Mouse (Mus musculus) CD8-positive naive resting alpha-beta T cell, adult 2 months (primary cell): ENCODE measurements around the gene Adck1.

Source experiments
- DNase-seq, 2 experiments: peaks; one replicate each; pipeline ENCODE4 v3.0.0; 2022; ENCODE audit warnings: low read depth in 2 of 2, low spot score in 2 of 2

Gene Adck1

DNA sequence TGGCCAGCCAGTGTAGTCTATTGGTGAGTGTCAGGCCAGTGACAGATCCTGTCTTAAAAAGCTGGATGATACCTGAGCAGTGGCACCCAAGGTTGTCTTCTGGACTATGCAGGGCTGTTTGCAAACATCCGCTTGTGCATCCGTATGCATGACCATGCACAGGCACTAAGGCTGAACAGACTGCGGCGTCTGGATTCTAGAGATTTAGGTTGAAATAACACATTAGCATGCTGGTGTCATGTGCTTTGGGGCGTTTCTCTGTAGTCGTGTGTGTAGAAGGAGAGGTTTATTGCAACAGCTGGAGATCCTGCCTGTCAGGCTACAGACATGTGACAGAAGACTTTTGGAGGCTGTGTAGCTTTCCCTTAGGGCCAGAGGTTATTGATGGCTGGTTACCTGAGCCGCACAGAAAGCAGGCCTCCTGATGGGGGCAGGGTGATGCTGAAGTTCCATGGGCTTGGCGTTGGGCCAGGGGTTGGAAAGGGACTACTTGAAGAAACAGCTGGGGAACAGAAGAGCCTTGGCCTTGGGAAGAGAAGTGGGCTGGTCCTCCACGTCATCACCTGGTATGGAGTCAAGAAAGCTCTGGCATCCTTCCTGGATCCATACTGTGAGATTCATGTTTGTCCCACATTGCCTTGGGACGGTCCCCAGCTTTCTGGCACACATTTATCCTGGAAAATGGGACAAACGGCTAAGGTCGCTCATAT, 59.7 kb downstream of the Adck1 start:
- DNase-seq = no peak

- no peak for DNase-seq
Measured at GRCm38 (mm10) chr12:88426926-88427325, 66.6 kb downstream of the Adck1 start.

- no peak for DNase-seq
Measured at GRCm38 (mm10) chr12:88428735-88429134, 68.4 kb downstream of the Adck1 start.

- no peak for DNase-seq
Measured at GRCm38 (mm10) chr12:88432277-88432676, 71.9 kb downstream of the Adck1 start.

- DNase-seq = no peak
Measured at GRCm38 (mm10) chr12:88433171-88433570, 72.8 kb downstream of the Adck1 start.

- peak in 1 of 2 experiments; percentile 3 for DNase-seq
Measured at GRCm38 (mm10) chr12:88436962-88437750, 76.8 kb downstream of the Adck1 start.

DNA sequence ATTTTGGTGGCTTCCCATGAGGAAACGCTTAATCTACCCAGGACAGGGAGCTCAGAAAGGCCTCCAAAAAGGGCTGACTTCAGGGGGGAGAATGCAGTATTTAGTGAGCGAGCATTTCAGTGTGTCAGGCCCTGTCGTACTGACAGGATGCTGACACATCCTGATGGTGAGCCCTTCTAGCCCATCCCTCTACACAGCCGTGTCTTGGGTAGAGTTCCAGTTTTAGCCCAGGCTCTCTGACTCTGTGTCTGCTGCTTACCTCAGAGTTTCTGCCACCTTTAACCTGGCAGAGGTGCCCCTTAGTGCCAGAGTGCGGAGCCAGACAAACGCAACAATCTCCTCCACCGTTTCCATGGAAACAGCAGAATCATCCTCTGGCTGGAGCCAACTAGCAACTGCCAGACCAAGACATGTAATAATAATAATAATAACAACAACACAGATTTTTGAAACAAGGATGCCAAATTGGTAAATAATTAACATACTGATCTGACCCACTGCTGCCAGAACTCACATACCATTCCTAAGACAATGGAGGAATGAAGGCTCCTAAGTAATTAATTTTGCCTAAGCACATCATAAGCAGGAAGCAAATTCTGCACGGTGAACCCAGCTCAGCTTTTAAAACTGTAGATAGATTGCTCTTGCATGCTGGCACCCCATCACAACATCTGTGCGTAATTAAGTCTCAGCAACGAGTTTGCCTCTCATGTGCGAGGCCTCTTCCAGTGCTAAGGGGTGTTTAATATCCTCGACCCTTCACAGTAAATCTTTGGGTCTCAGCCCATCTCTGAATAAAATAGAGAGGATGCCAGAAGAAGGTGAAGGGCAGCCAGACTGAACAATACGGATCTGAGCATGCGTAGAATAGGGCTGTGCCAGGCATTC, 81.8 kb downstream of the Adck1 start:
- no peak for DNase-seq

DNA sequence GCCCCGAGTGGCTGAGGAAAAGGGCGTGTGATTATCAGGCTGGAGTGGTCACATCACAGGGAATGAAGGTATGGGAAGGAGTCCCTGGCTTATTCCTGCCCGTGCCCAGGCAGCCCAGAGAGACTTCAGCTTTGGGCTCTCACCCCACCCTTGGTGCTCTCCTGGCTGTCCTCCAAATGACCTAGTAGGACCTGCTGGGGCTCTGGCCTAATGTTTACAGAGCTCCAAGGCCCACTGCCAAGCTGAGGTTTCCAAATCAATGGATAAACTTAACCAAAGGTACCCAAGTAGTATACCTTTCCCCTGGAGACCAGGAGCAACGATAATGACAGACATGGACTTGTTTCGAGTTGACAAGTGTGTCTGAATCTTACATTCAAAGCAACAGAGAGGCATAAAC, 83.7 kb downstream of the Adck1 start:
- DNase-seq = no peak

DNA sequence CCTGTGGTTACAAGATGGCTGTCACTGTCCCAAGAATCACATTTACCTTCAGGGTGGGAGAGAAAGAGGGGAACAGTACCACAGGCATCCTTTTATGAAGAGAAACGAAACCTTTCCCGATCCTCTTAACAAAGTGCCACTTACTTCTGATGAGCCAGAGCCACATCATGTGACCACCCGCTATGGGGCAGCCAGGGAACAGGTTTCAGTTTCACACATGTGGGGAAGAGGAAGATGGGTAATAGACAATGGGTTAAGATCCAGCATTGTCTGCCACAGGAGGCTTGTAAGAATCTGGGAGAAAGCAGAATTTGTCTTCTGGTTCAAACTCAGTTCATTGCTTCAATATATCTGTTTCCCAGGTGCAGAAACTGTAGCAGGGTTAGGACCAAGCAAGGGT, 85.1 kb downstream of the Adck1 start:
- no peak for DNase-seq

- DNase-seq = no peak
Measured at GRCm38 (mm10) chr12:88450658-88451563, 90.6 kb downstream of the Adck1 start.

DNA sequence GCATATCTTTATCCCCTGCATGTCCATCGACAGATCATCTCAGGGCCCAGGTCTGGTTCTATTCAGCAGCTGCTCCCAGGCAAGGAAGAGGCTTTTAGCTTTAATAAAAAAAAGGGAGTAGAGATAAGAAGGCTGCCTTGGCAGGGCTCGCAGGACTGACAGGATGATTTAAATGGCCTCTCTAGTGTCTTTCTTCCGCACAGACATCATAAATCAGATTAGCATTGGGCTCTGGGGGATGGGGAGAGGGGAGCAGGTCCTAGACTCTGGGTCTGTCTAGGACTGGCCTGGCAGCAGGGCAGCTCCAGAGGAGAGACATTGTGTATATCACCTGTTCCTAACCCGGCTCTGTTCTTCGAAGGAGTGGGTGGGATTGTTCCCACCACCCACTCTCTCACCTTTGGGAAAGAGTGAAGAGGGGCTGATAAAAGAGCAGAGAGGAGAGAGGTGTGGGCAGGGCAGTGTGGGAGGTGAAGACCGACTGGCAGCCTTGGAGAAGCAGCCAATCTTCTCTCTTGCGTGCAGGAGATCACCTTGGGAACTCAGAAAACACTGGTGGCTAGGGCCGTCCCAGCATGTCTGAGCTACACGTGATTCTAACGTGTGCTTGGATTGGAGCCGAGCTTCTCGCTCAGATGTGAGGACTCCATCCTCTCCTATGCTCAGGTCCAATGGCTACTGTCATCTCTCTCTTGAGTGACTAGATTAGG, 94.5 kb downstream of the Adck1 start:
- no peak for DNase-seq

DNA sequence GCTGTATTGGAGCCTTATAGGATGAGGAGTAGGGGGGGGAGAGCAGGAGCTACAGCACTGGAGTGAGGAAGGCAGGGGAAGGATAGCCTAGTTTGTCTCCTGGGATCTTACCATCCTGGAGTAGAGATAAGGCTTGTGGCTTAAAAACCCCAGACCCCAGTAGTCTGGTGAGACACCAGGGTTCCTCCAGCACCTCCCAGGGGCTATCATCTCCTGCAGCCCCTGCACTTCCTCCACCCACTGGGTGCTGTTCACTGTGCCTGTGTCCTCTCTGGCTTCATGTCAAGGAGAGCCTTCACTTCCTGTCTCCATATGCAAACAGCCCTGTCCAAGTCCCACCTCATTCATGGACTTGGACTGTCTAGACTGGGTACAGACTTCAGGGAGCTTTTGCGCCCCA, 96.7 kb downstream of the Adck1 start:
- DNase-seq = no peak

GRCm38 (mm10) chr12:88458936-88459335, 98.6 kb downstream of the Adck1 start:
- no peak for DNase-seq

GRCm38 (mm10) chr12:88459461-88459860, 99.1 kb downstream of the Adck1 start:
- no peak for DNase-seq

GRCm38 (mm10) chr12:88461026-88461425, 100.7 kb downstream of the Adck1 start:
- no peak for DNase-seq

GRCm38 (mm10) chr12:88463588-88464290, 103.4 kb downstream of the Adck1 start:
- DNase-seq = no peak

GRCm38 (mm10) chr12:88466801-88467200, 106.4 kb downstream of the Adck1 start:
- DNase-seq = no peak

DNA sequence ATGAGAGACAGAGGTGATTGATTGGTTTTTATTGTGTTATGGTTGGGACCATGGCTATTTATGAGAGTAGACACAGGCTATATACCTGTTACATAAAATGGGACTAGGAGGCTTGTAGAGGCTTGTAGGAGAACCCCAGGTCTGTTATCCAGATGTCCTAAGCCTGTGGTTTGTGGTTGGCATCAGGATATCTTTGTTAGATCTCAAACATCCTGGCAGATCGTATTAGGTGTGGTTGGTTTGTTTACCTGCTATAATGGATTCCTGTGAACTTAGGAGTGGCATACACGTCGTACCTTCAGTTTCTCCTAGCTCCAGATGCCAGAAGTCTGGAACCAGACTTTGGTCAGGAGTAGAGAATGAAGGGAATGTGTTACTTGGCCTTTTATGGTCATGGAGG, 106.9 kb downstream of the Adck1 start:
- DNase-seq = no peak

GRCm38 (mm10) chr12:88467935-88468465, 107.6 kb downstream of the Adck1 start:
- DNase-seq = no peak
